Mouse (Mus musculus): Measurements from ENCODE around the gene Vars. TPM values are rescaled to one million over a fixed set of nuclear protein-coding genes. Genes with fewer than 3 reads are reported as not detected.

Vars gene
- polyA plus RNA-seq, 1 experiment from 2014 or later: 51.6 TPM

DNA sequence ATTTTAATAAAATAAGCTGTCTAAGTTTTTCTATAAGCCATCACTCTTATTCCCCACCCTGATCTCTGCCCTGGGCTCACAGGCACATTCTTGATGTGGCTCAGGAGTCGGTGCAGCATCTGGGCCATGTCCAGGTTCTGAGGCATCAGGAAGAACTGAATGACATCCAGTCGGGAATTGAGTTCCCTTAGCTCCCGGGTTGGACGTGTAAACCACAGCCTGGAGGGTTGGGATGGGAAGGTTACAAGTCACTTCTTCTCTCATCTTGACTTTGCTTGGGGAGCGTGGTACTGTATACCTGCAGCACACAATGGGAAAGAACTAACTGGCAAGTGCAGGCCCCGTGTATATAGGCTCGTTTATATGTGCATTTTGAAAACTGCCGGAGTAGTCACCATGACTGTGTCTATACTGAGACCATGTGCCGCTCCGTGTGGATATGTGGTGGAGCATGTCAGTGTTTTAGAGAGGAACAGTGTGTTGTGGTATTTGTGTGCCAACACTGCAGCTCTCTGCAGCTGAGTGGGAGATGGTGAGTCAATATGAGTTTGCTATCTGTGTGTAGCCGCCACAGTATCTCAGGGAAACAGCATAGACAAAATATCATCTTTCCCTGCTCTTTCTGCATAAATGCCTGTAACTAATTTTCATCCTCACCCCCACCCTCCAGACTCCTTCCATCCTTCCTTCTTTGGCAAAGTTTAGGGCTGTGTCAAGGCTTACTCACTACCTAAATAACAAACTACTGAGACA is 38.5 kb downstream of the Vars start:
- Histone ChIP-seq H3K27ac (no peak overlapping the region), H3K36me3 (replicated peaks; ENCODE audit: control insufficient read depth, insufficient read depth) (no peaks in the 10 kb centered on the region), H3K27me3 (ENCODE audit: control insufficient read depth, insufficient read depth, low read length) (no peaks in the 10 kb centered on the region), H3K4me1 (replicated peaks; ENCODE audit: control insufficient read depth, insufficient read depth, low read length) (no peaks in the 10 kb centered on the region), H3K4me3 (replicated peaks; ENCODE audit: low read length) (no peak overlapping the region), H3K4me2 (replicated peaks) (no peak overlapping the region), H3K9ac (no peak overlapping the region), H3K9me3 (ENCODE audit: control insufficient read depth, low read length) (no peaks in the 10 kb centered on the region)
- 84% methylated on average over 11 of the region's 11 CpGs for WGBS
- DNase-seq (ENCODE audit: low spot score) (no peak), ATAC-seq (ENCODE audit: low FRiP score) (no peak)

- H3K9me3 ChIP-seq (ENCODE audit: control insufficient read depth, low read length): no peaks in the 10 kb centered on the region
- no peak for ATAC-seq (ENCODE audit: low FRiP score)
- no peak overlapping the region for H3K4me3 ChIP-seq (replicated peaks; ENCODE audit: low read length)
- H3K9ac ChIP-seq: no peak overlapping the region
- H3K4me2 ChIP-seq (replicated peaks): no peak overlapping the region
- DNase-seq (ENCODE audit: low spot score): no peak
- no peaks in the 10 kb centered on the region for H3K36me3 ChIP-seq (replicated peaks; ENCODE audit: control insufficient read depth, insufficient read depth)
- H3K4me1 ChIP-seq (replicated peaks; ENCODE audit: control insufficient read depth, insufficient read depth, low read length): peaks cover 10% of the 10 kb centered on the region
- no peak overlapping the region for H3K27ac ChIP-seq
- H3K27me3 ChIP-seq (ENCODE audit: control insufficient read depth, insufficient read depth, low read length): no peaks in the 10 kb centered on the region
- 91% methylated on average over 4 of the region's 4 CpGs for WGBS
These were observed 43.0 kb downstream of the Vars start for GRCm38 (mm10) chr17:35043794-35044193.

GRCm38 (mm10) chr17:35044904-35045806 is 44.4 kb downstream of the Vars start:
- peak overlapping the region; percentile 84 for H3K9ac ChIP-seq

GRCm38 (mm10) chr17:35045807-35046680 is 45.3 kb downstream of the Vars start:
- Histone ChIP-seq H3K4me1 (replicated peaks; ENCODE audit: control insufficient read depth, insufficient read depth, low read length) (peaks cover 19% of the 10 kb centered on the region), H3K27me3 (ENCODE audit: control insufficient read depth, insufficient read depth, low read length) (no peaks in the 10 kb centered on the region), H3K4me3 (replicated peaks; ENCODE audit: low read length) (peak overlapping the region; percentile 56), H3K4me2 (replicated peaks) (peak overlapping the region; percentile 99), H3K36me3 (replicated peaks; ENCODE audit: control insufficient read depth, insufficient read depth) (no peaks in the 10 kb centered on the region), H3K27ac (peak overlapping the region; percentile 43; the same call in 1 of the 2 replicates), H3K9ac (peak overlapping the region; percentile 84), H3K9me3 (ENCODE audit: control insufficient read depth, low read length) (no peaks in the 10 kb centered on the region)
- WGBS: 6% methylated on average over 42 of the region's 48 CpGs
- ATAC-seq (ENCODE audit: low FRiP score) (peak; percentile 69; the same call in 1 of the 2 replicates), DNase-seq (ENCODE audit: low spot score) (no peak)

More at GRCm38 (mm10) chr17:35044904-35045806, 44.4 kb downstream of the Vars start:
- peak overlapping the region; percentile 99 for H3K4me2 ChIP-seq (replicated peaks)
- H3K27me3 ChIP-seq (ENCODE audit: control insufficient read depth, insufficient read depth, low read length): no peaks in the 10 kb centered on the region
- WGBS: 86% methylated on average over 7 of the region's 7 CpGs
- DNase-seq (ENCODE audit: low spot score) (no peak), ATAC-seq (ENCODE audit: low FRiP score) (no peak)
- H3K4me3 ChIP-seq (replicated peaks; ENCODE audit: low read length): peak overlapping the region; percentile 56; the same call in 1 of the 2 replicates
- H3K4me1 ChIP-seq (replicated peaks; ENCODE audit: control insufficient read depth, insufficient read depth, low read length): peaks cover 18% of the 10 kb centered on the region
- no peaks in the 10 kb centered on the region for H3K9me3 ChIP-seq (ENCODE audit: control insufficient read depth, low read length)
- no peaks in the 10 kb centered on the region for H3K36me3 ChIP-seq (replicated peaks; ENCODE audit: control insufficient read depth, insufficient read depth)
- no peak overlapping the region for H3K27ac ChIP-seq

- WGBS: 2% methylated on average over 33 of the region's 33 CpGs
- Histone ChIP-seq H3K27me3 (ENCODE audit: control insufficient read depth, insufficient read depth, low read length) (no peaks in the 10 kb centered on the region), H3K4me2 (replicated peaks) (peak within 1 kb of the TSS; percentile 99), H3K9ac (peak within 1 kb of the TSS; percentile 84), H3K27ac (peak within 1 kb of the TSS; percentile 43; the same call in 1 of the 2 replicates), H3K4me3 (replicated peaks; ENCODE audit: low read length) (peak within 1 kb of the TSS; percentile 56), H3K9me3 (ENCODE audit: control insufficient read depth, low read length) (no peaks in the 10 kb centered on the region), H3K36me3 (replicated peaks; ENCODE audit: control insufficient read depth, insufficient read depth) (no peaks in the 10 kb centered on the region), H3K4me1 (replicated peaks; ENCODE audit: control insufficient read depth, insufficient read depth, low read length) (peaks cover 27% of the 10 kb centered on the region)
- ATAC-seq (ENCODE audit: low FRiP score): peak; percentile 98
- peak; percentile 97 for DNase-seq (ENCODE audit: low spot score)
These were observed 46.1 kb downstream of the Vars start, which contains the start of gene Msh5 for GRCm38 (mm10) chr17:35046681-35047455. Gene Msh5, minus strand, starts transcription at chr17:35046745.

- WGBS: 50% methylated on average over 1 of the region's 1 CpGs
- H3K4me3 ChIP-seq (replicated peaks; ENCODE audit: low read length): no peak overlapping the region
- no peaks in the 10 kb centered on the region for H3K27me3 ChIP-seq (ENCODE audit: control insufficient read depth, insufficient read depth, low read length)
- H3K36me3 ChIP-seq (replicated peaks; ENCODE audit: control insufficient read depth, insufficient read depth): 0 out of 2 replicates have a peak, but pooled peaks cover under 1% of the 10 kb centered on the region
- peaks cover 27% of the 10 kb centered on the region for H3K4me1 ChIP-seq (replicated peaks; ENCODE audit: control insufficient read depth, insufficient read depth, low read length)
- no peaks in the 10 kb centered on the region for H3K9me3 ChIP-seq (ENCODE audit: control insufficient read depth, low read length)
- no peak overlapping the region for H3K9ac ChIP-seq
- ATAC-seq (ENCODE audit: low FRiP score) (no peak), DNase-seq (ENCODE audit: low spot score) (no peak)
- H3K27ac ChIP-seq: no peak overlapping the region
- H3K4me2 ChIP-seq (replicated peaks): no peak overlapping the region
These were observed 46.9 kb downstream of the Vars start for GRCm38 (mm10) chr17:35047688-35048087.

- H3K4me1 ChIP-seq (replicated peaks; ENCODE audit: control insufficient read depth, insufficient read depth, low read length): peaks cover 27% of the 10 kb centered on the region
- ATAC-seq (ENCODE audit: low FRiP score): no peak
These were observed 47.6 kb downstream of the Vars start for GRCm38 (mm10) chr17:35048149-35048931.

More at GRCm38 (mm10) chr17:35048149-35048931, 47.6 kb downstream of the Vars start:
- Histone ChIP-seq H3K27ac (peak overlapping the region; percentile 14; the same call in 1 of the 2 replicates), H3K27me3 (ENCODE audit: control insufficient read depth, insufficient read depth, low read length) (no peaks in the 10 kb centered on the region), H3K4me3 (replicated peaks; ENCODE audit: low read length) (no peak overlapping the region), H3K36me3 (replicated peaks; ENCODE audit: control insufficient read depth, insufficient read depth) (0 out of 2 replicates have a peak, but pooled peaks cover 4% of the 10 kb centered on the region), H3K9ac (no peak overlapping the region), H3K4me2 (replicated peaks) (no peak overlapping the region), H3K9me3 (ENCODE audit: control insufficient read depth, low read length) (no peaks in the 10 kb centered on the region)
- DNase-seq (ENCODE audit: low spot score): no peak
- WGBS: 39% methylated on average over 11 of the region's 11 CpGs
